Mouse (Mus musculus) cerebellum, adult 2 months (tissue): ENCODE measurements at regions not wholly inside any gene's neighbourhood (a gene's known extent, or its start where the extent isn't known, plus 50 kb on each side); places are given as distances from the start of the nearest gene placed in this dataset.

Source experiments
- CTCF ChIP-seq: fragments of 200-500 bp; IDR thresholded peaks from 2 replicates; pipeline ENCODE4 v1.5.1; 2011; ENCODE audit warnings: low read depth, mild to moderate bottlenecking, control low read depth, low read length, moderate library complexity, borderline replicate concordance; ENCODE audit not compliant: insufficient read depth
- POLR2A ChIP-seq: fragments of 200-500 bp; IDR thresholded peaks from 2 replicates; pipeline ENCODE4 v1.6.1; 2011; ENCODE audit warnings: low read length, control low read depth, borderline replicate concordance; ENCODE audit not compliant: insufficient read depth

- no peak for TF ChIP-seq POLR2A
- TF ChIP-seq CTCF, result no peak
These were observed 547.6 kb upstream of the Ccdc54 start for GRCm38 (mm10) chr16:51138575-51138974.
